Mouse (Mus musculus): ENCODE measurements around the gene Tigit. TPM values are rescaled to one million over a fixed set of nuclear protein-coding genes. Genes with fewer than 3 reads are reported as not detected.

Tigit gene
- polyA plus RNA-seq, 1 experiment from 2014 or later: 0.23 TPM

- no peaks in the 10 kb centered on the region for H3K36me3 ChIP-seq (ENCODE audit: control insufficient read depth, insufficient read depth, low read length)
- H3K4me2 ChIP-seq (ENCODE audit: low read depth, low read length): no peak overlapping the region
- ATAC-seq (ENCODE audit: low read depth): no peak
- H3K4me3 ChIP-seq (ENCODE audit: low read depth, low read length): no peak overlapping the region
- H3K9me3 ChIP-seq (ENCODE audit: control insufficient read depth, low read length): no peaks in the 10 kb centered on the region
- WGBS: 90% methylated on average over 8 of the region's 8 CpGs
- no peak overlapping the region for H3K27ac ChIP-seq (ENCODE audit: low read depth, low read length)
- H3K4me1 ChIP-seq (ENCODE audit: control insufficient read depth, insufficient read depth, low read length): no peaks in the 10 kb centered on the region
- no peaks in the 10 kb centered on the region for H3K27me3 ChIP-seq (ENCODE audit: control insufficient read depth, insufficient read depth, low read length)
- no peak overlapping the region for H3K9ac ChIP-seq (replicated peaks; ENCODE audit: low read depth, low read length)
Measured at GRCm38 (mm10) chr16:43700575-43700974, 36.6 kb upstream of the Tigit start.

- 88% methylated on average over 14 of the region's 14 CpGs for WGBS
- no peak for ATAC-seq (ENCODE audit: low read depth)
Measured at GRCm38 (mm10) chr16:43698735-43699649, 35.0 kb upstream of the Tigit start.

GRCm38 (mm10) chr16:43697772-43698171, 33.8 kb upstream of the Tigit start:
- Histone ChIP-seq H3K36me3 (ENCODE audit: control insufficient read depth, insufficient read depth, low read length) (no peaks in the 10 kb centered on the region), H3K4me3 (ENCODE audit: low read depth, low read length) (no peak overlapping the region), H3K9me3 (ENCODE audit: control insufficient read depth, low read length) (no peaks in the 10 kb centered on the region), H3K4me1 (ENCODE audit: control insufficient read depth, insufficient read depth, low read length) (no peaks in the 10 kb centered on the region), H3K27ac (ENCODE audit: low read depth, low read length) (no peak overlapping the region), H3K27me3 (ENCODE audit: control insufficient read depth, insufficient read depth, low read length) (no peaks in the 10 kb centered on the region), H3K9ac (replicated peaks; ENCODE audit: low read depth, low read length) (no peak overlapping the region), H3K4me2 (ENCODE audit: low read depth, low read length) (no peak overlapping the region)
- 92% methylated on average over 7 of the region's 7 CpGs for WGBS
- ATAC-seq (ENCODE audit: low read depth): no peak

More at GRCm38 (mm10) chr16:43698735-43699649, 35.0 kb upstream of the Tigit start:
- Histone ChIP-seq H3K9me3 (ENCODE audit: control insufficient read depth, low read length) (no peaks in the 10 kb centered on the region), H3K36me3 (ENCODE audit: control insufficient read depth, insufficient read depth, low read length) (no peaks in the 10 kb centered on the region), H3K9ac (replicated peaks; ENCODE audit: low read depth, low read length) (no peak overlapping the region), H3K4me2 (ENCODE audit: low read depth, low read length) (no peak overlapping the region), H3K27ac (ENCODE audit: low read depth, low read length) (no peak overlapping the region), H3K4me3 (ENCODE audit: low read depth, low read length) (no peak overlapping the region), H3K27me3 (ENCODE audit: control insufficient read depth, insufficient read depth, low read length) (no peaks in the 10 kb centered on the region), H3K4me1 (ENCODE audit: control insufficient read depth, insufficient read depth, low read length) (no peaks in the 10 kb centered on the region)

- H3K4me2 ChIP-seq (ENCODE audit: low read depth, low read length): no peak overlapping the region
- ATAC-seq (ENCODE audit: low read depth): no peak
- WGBS: 79% methylated on average over 7 of the region's 7 CpGs
- no peak overlapping the region for H3K9ac ChIP-seq (replicated peaks; ENCODE audit: low read depth, low read length)
- no peaks in the 10 kb centered on the region for H3K36me3 ChIP-seq (ENCODE audit: control insufficient read depth, insufficient read depth, low read length)
- H3K27me3 ChIP-seq (ENCODE audit: control insufficient read depth, insufficient read depth, low read length): no peaks in the 10 kb centered on the region
- no peak overlapping the region for H3K27ac ChIP-seq (ENCODE audit: low read depth, low read length)
- no peaks in the 10 kb centered on the region for H3K9me3 ChIP-seq (ENCODE audit: control insufficient read depth, low read length)
- H3K4me3 ChIP-seq (ENCODE audit: low read depth, low read length): no peak overlapping the region
- H3K4me1 ChIP-seq (ENCODE audit: control insufficient read depth, insufficient read depth, low read length): no peaks in the 10 kb centered on the region
Measured at GRCm38 (mm10) chr16:43695852-43696251, 31.9 kb upstream of the Tigit start.

GRCm38 (mm10) chr16:43694104-43694503, 30.2 kb upstream of the Tigit start:
- 94% methylated on average over 11 of the region's 11 CpGs for WGBS
- H3K27me3 ChIP-seq (ENCODE audit: control insufficient read depth, insufficient read depth, low read length): no peaks in the 10 kb centered on the region
- no peak for ATAC-seq (ENCODE audit: low read depth)
- no peaks in the 10 kb centered on the region for H3K36me3 ChIP-seq (ENCODE audit: control insufficient read depth, insufficient read depth, low read length)
- H3K9ac ChIP-seq (replicated peaks; ENCODE audit: low read depth, low read length): no peak overlapping the region
- H3K4me3 ChIP-seq (ENCODE audit: low read depth, low read length): no peak overlapping the region
- no peak overlapping the region for H3K4me2 ChIP-seq (ENCODE audit: low read depth, low read length)
- H3K9me3 ChIP-seq (ENCODE audit: control insufficient read depth, low read length): no peaks in the 10 kb centered on the region
- no peak overlapping the region for H3K27ac ChIP-seq (ENCODE audit: low read depth, low read length)
- no peaks in the 10 kb centered on the region for H3K4me1 ChIP-seq (ENCODE audit: control insufficient read depth, insufficient read depth, low read length)

- Histone ChIP-seq H3K4me3 (ENCODE audit: low read depth, low read length) (no peak overlapping the region), H3K27me3 (ENCODE audit: control insufficient read depth, insufficient read depth, low read length) (no peaks in the 10 kb centered on the region), H3K36me3 (ENCODE audit: control insufficient read depth, insufficient read depth, low read length) (no peaks in the 10 kb centered on the region), H3K4me2 (ENCODE audit: low read depth, low read length) (no peak overlapping the region), H3K4me1 (ENCODE audit: control insufficient read depth, insufficient read depth, low read length) (no peaks in the 10 kb centered on the region), H3K27ac (ENCODE audit: low read depth, low read length) (no peak overlapping the region), H3K9ac (replicated peaks; ENCODE audit: low read depth, low read length) (no peak overlapping the region), H3K9me3 (ENCODE audit: control insufficient read depth, low read length) (no peaks in the 10 kb centered on the region)
- 93% methylated on average over 4 of the region's 4 CpGs for WGBS
- ATAC-seq (ENCODE audit: low read depth): no peak
Measured at GRCm38 (mm10) chr16:43692611-43693010, 28.7 kb upstream of the Tigit start.

- Histone ChIP-seq H3K27ac (ENCODE audit: low read depth, low read length) (no peak overlapping the region), H3K9ac (replicated peaks; ENCODE audit: low read depth, low read length) (no peak overlapping the region), H3K36me3 (ENCODE audit: control insufficient read depth, insufficient read depth, low read length) (no peaks in the 10 kb centered on the region), H3K4me3 (ENCODE audit: low read depth, low read length) (no peak overlapping the region), H3K4me1 (ENCODE audit: control insufficient read depth, insufficient read depth, low read length) (no peaks in the 10 kb centered on the region), H3K4me2 (ENCODE audit: low read depth, low read length) (no peak overlapping the region), H3K27me3 (ENCODE audit: control insufficient read depth, insufficient read depth, low read length) (no peaks in the 10 kb centered on the region), H3K9me3 (ENCODE audit: control insufficient read depth, low read length) (no peaks in the 10 kb centered on the region)
- WGBS: 98% methylated on average over 5 of the region's 5 CpGs
- ATAC-seq (ENCODE audit: low read depth): no peak
Measured at GRCm38 (mm10) chr16:43691741-43692140, 27.8 kb upstream of the Tigit start.

GRCm38 (mm10) chr16:43690912-43691311, 27.0 kb upstream of the Tigit start:
- Histone ChIP-seq H3K4me2 (ENCODE audit: low read depth, low read length) (no peak overlapping the region), H3K4me1 (ENCODE audit: control insufficient read depth, insufficient read depth, low read length) (no peaks in the 10 kb centered on the region), H3K9me3 (ENCODE audit: control insufficient read depth, low read length) (no peaks in the 10 kb centered on the region), H3K9ac (replicated peaks; ENCODE audit: low read depth, low read length) (no peak overlapping the region), H3K27me3 (ENCODE audit: control insufficient read depth, insufficient read depth, low read length) (no peaks in the 10 kb centered on the region), H3K27ac (ENCODE audit: low read depth, low read length) (no peak overlapping the region), H3K4me3 (ENCODE audit: low read depth, low read length) (no peak overlapping the region), H3K36me3 (ENCODE audit: control insufficient read depth, insufficient read depth, low read length) (no peaks in the 10 kb centered on the region)
- no peak for ATAC-seq (ENCODE audit: low read depth)
- 87% methylated on average over 2 of the region's 2 CpGs for WGBS

- no peak overlapping the region for H3K27ac ChIP-seq (ENCODE audit: low read depth, low read length)
- ATAC-seq (ENCODE audit: low read depth): no peak
- WGBS: 95% methylated on average over 3 of the region's 3 CpGs
- H3K4me2 ChIP-seq (ENCODE audit: low read depth, low read length): no peak overlapping the region
- no peaks in the 10 kb centered on the region for H3K27me3 ChIP-seq (ENCODE audit: control insufficient read depth, insufficient read depth, low read length)
- no peaks in the 10 kb centered on the region for H3K4me1 ChIP-seq (ENCODE audit: control insufficient read depth, insufficient read depth, low read length)
- H3K9ac ChIP-seq (replicated peaks; ENCODE audit: low read depth, low read length): no peak overlapping the region
- no peaks in the 10 kb centered on the region for H3K9me3 ChIP-seq (ENCODE audit: control insufficient read depth, low read length)
- no peak overlapping the region for H3K4me3 ChIP-seq (ENCODE audit: low read depth, low read length)
- H3K36me3 ChIP-seq (ENCODE audit: control insufficient read depth, insufficient read depth, low read length): no peaks in the 10 kb centered on the region
Measured at GRCm38 (mm10) chr16:43690211-43690690, 26.3 kb upstream of the Tigit start.

Data from neural tube, embryonic 14.5 days (tissue).